Mouse (Mus musculus): Measurements from ENCODE around the gene Bglap2. TPM values are rescaled to one million over a fixed set of nuclear protein-coding genes. Genes with fewer than 3 reads are reported as not detected.
"Not testable (repeated sequence)": the region's sequence is repeated elsewhere in the genome, so short reads cannot be mapped to it uniquely, and the experiment has no call there.

Bglap2 gene
- polyA plus RNA-seq, 1 experiment from 2014 or later, result not detected

- H3K9ac ChIP-seq (replicated peaks; ENCODE audit: low read length); H3K27me3 ChIP-seq (ENCODE audit: insufficient read depth, low read length); H3K4me2 ChIP-seq (replicated peaks; ENCODE audit: low read depth, low read length); H3K36me3 ChIP-seq (ENCODE audit: insufficient read depth, low read length); ATAC-seq (ENCODE audit: low FRiP score, low TSS enrichment); H3K9me3 ChIP-seq (ENCODE audit: low read length); H3K27ac ChIP-seq (ENCODE audit: low read length); H3K4me3 ChIP-seq (ENCODE audit: low read length): not testable (repeated sequence)
- WGBS, result 76% methylated on average over 7 of the region's 7 CpGs
- peaks cover 10% of the 10 kb centered on the region; the same call in 1 of the 2 replicates for H3K4me1 ChIP-seq (ENCODE audit: insufficient read depth, low read length)
These were observed 10.0 kb downstream of the Bglap2 start for GRCm38 (mm10) chr3:88368511-88368910.

DNA sequence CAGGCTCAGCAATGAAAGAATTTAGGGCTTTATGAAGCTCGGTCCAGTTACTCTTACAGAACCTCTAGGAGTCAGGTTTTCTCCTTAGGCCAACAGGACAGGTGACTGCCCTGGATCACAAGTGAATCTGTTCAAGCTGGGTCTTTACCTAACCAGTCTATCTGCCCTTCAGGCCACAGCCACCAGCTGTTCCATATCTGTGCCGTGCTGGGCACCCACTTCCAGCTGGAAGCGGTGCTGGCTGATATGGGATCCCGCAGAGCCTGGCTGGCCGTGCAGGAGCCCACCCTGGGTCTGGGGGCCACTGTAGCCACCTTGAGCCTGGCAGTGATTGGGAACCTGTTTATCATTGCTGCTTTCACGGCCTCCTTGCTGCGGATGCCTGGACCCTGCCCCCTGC is 11.0 kb downstream of the Bglap2 start:
- H3K4me2 ChIP-seq (replicated peaks; ENCODE audit: low read depth, low read length); H3K27me3 ChIP-seq (ENCODE audit: insufficient read depth, low read length); H3K4me3 ChIP-seq (ENCODE audit: low read length); H3K36me3 ChIP-seq (ENCODE audit: insufficient read depth, low read length); H3K9ac ChIP-seq (replicated peaks; ENCODE audit: low read length); ATAC-seq (ENCODE audit: low FRiP score, low TSS enrichment); H3K9me3 ChIP-seq (ENCODE audit: low read length); H3K27ac ChIP-seq (ENCODE audit: low read length): not testable (repeated sequence)
- 45% methylated on average over 3 of the region's 7 CpGs for WGBS
- H3K4me1 ChIP-seq (ENCODE audit: insufficient read depth, low read length), result peaks cover 10% of the 10 kb centered on the region; the same call in 1 of the 2 replicates

DNA sequence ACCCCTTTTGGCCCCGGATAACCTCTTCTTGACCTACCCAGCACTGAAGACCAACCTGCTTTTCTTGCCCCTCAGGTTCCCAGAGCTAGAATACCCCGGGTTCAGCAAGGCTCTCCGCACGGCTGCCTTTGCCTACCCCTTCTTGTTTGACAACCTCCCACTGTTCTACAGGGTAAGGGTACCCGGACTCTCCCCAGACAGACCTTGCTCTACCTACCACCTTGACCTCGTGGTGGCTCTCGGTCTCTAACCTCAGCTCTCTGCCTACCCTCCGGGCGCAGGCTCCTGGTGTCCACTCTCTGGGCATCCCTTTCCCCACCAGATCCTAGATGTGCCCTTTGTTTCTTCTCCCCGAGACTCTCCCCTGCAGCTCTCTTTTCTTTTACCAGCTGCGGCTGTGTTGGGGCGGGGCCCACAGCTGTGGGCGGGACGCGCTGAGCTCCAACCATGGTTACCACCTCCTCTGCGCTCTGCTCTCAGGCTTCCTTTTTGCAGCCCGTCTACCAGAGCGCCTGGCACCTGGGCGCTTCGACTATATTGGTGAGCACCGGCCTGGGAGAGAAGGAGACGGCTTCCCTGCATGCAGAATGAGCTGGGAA is 11.6 kb downstream of the Bglap2 start:
- peak; percentile 81 for ATAC-seq (ENCODE audit: low FRiP score, low TSS enrichment)
- not testable (repeated sequence) for H3K27me3 ChIP-seq (ENCODE audit: insufficient read depth, low read length); H3K27ac ChIP-seq (ENCODE audit: low read length); H3K9me3 ChIP-seq (ENCODE audit: low read length); H3K36me3 ChIP-seq (ENCODE audit: insufficient read depth, low read length); H3K9ac ChIP-seq (replicated peaks; ENCODE audit: low read length)
- H3K4me3 ChIP-seq (ENCODE audit: low read length), result 0 out of 2 replicates have a peak overlapping the region, but pooled peaks have one; percentile 21
- WGBS, result 3% methylated on average over 16 of the region's 22 CpGs
- peaks cover 10% of the 10 kb centered on the region; the same call in 1 of the 2 replicates for H3K4me1 ChIP-seq (ENCODE audit: insufficient read depth, low read length)
- peak overlapping the region; percentile 44 for H3K4me2 ChIP-seq (replicated peaks; ENCODE audit: low read depth, low read length)

- H3K4me3 ChIP-seq (ENCODE audit: low read length), result no peak overlapping the region
- H3K27me3 ChIP-seq (ENCODE audit: insufficient read depth, low read length), result peaks cover 7% of the 10 kb centered on the region; the same call in 1 of the 2 replicates
- no peak overlapping the region for H3K27ac ChIP-seq (ENCODE audit: low read length)
- 42% methylated on average over 34 of the region's 34 CpGs for WGBS
- H3K4me1 ChIP-seq (ENCODE audit: insufficient read depth, low read length), result peaks cover 10% of the 10 kb centered on the region; the same call in 1 of the 2 replicates
- no peak overlapping the region for H3K9ac ChIP-seq (replicated peaks; ENCODE audit: low read length)
- ATAC-seq (ENCODE audit: low FRiP score, low TSS enrichment), result no peak
- no peak overlapping the region for H3K4me2 ChIP-seq (replicated peaks; ENCODE audit: low read depth, low read length)
- peaks cover 14% of the 10 kb centered on the region for H3K36me3 ChIP-seq (ENCODE audit: insufficient read depth, low read length)
- H3K9me3 ChIP-seq (ENCODE audit: low read length), result peaks cover 9% of the 10 kb centered on the region
These were observed 12.7 kb downstream of the Bglap2 start for GRCm38 (mm10) chr3:88365705-88366361.

DNA sequence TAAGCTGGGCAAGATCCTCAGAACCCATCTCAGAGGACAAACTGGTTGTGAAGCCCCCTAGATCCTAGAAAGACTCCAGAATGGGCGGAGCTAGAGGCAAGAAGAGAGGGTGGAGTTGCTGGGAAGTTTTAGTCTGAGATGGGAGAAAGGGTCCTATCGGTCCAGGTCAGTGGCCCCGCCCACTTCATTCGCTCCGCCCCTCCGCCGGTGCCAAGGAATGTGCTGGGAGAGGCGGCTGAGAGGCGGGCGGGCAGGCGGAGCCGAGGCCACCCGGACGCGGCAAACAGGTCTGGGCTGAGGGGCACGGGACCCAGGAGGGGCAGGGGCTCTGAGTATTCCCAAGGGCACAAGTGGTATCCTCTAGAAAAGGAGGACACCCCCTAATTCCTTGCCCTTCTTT is 14.2 kb downstream of the Bglap2 start, which contains the start of gene Paqr6:
Gene Paqr6, plus strand, starts transcription at position 248 of the 400 bp plus-strand sequence.
- no peaks in the 10 kb centered on the region for H3K9me3 ChIP-seq (ENCODE audit: low read length)
- peaks cover 10% of the 10 kb centered on the region; the same call in 1 of the 2 replicates for H3K4me1 ChIP-seq (ENCODE audit: insufficient read depth, low read length)
- peak within 1 kb of the TSS; percentile 42 for H3K4me2 ChIP-seq (replicated peaks; ENCODE audit: low read depth, low read length)
- H3K27me3 ChIP-seq (ENCODE audit: insufficient read depth, low read length), result peaks cover 7% of the 10 kb centered on the region; the same call in 1 of the 2 replicates
- peak within 1 kb of the TSS; percentile 22; the same call in 1 of the 2 replicates for H3K27ac ChIP-seq (ENCODE audit: low read length)
- 2% methylated on average over 16 of the region's 16 CpGs for WGBS
- H3K4me3 ChIP-seq (ENCODE audit: low read length), result peak within 1 kb of the TSS; percentile 30
- H3K36me3 ChIP-seq (ENCODE audit: insufficient read depth, low read length), result peaks cover 28% of the 10 kb centered on the region
- ATAC-seq (ENCODE audit: low FRiP score, low TSS enrichment), result peak; percentile 47
- H3K9ac ChIP-seq (replicated peaks; ENCODE audit: low read length), result peak within 1 kb of the TSS; percentile 23; the same call in 1 of the 2 replicates

- whole genome bisulfite sequencing, result 68% methylated on average over 4 of the region's 4 CpGs
- Histone ChIP-seq H3K27ac (ENCODE audit: low read length) (peak overlapping the region; percentile 22; the same call in 1 of the 2 replicates), H3K4me3 (ENCODE audit: low read length) (no peak overlapping the region), H3K27me3 (ENCODE audit: insufficient read depth, low read length) (peaks cover 7% of the 10 kb centered on the region; the same call in 1 of the 2 replicates), H3K9ac (replicated peaks; ENCODE audit: low read length) (no peak overlapping the region), H3K9me3 (ENCODE audit: low read length) (no peaks in the 10 kb centered on the region), H3K4me2 (replicated peaks; ENCODE audit: low read depth, low read length) (no peak overlapping the region), H3K4me1 (ENCODE audit: insufficient read depth, low read length) (peaks cover 10% of the 10 kb centered on the region; the same call in 1 of the 2 replicates), H3K36me3 (ENCODE audit: insufficient read depth, low read length) (peaks cover 35% of the 10 kb centered on the region)
- ATAC-seq (ENCODE audit: low FRiP score, low TSS enrichment), result peak; percentile 17; the same call in 1 of the 2 replicates
These were observed 14.8 kb downstream of the Bglap2 start for GRCm38 (mm10) chr3:88363700-88364099.

DNA sequence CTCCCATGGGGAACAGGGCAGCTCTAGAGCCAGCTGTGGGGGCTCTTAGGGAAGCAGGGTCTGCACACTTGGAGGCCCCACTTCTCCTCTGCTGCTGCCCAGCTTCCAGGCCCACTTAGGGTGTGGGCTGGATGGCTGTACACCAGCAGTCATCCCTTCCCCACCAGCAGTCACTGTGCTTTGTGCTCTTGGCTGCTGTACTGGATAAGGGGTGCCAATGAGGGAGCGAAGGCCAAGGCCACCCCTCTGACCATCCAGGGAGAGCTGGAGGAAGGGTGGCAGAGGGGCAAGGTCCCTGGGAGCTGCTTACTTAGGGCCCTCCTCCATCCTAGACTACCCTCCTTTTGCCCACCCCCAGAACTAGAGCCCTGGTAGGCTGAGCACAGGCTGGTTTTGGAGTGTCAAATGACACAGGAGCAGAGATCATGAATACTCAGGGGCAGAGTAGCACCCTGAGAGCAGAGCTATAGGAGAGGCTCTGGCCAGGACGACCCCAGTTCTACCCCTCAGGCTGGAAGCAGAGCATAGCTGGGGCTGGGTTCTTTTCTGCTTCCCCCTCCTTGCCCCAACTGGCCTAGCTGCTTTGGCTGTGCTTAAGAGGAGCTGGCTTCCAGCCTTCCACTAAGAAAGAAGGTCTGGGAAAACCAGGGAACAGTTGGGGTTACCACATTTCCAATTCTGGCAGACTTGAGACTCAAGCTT is 16.7 kb downstream of the Bglap2 start:
- no peak for ATAC-seq (ENCODE audit: low FRiP score, low TSS enrichment)
- 79% methylated on average over 2 of the region's 2 CpGs for WGBS
- H3K9ac ChIP-seq (replicated peaks; ENCODE audit: low read length), result no peak overlapping the region

DNA sequence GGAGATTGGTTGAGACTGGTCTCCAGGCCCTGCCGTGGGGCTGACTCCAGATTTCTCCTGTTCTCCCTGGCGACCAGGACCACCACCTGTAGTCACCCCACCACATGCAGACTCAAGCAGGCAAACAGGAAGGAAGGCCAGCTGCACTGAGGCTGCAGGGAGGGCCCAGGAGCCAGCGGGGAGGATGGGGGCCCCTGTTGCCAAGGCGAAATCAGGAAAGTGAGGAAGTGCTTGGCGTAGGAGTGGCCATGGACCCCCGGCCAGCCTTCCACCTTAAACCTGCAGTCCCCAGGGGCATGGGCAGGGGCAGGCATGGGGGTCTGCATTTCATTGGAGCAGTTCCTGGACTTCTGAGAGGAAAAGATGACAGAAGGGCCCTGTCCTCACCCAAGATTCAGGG is 17.4 kb downstream of the Bglap2 start:
- no peak for ATAC-seq (ENCODE audit: low FRiP score, low TSS enrichment)
- no peaks in the 10 kb centered on the region for H3K9me3 ChIP-seq (ENCODE audit: low read length)
- H3K27me3 ChIP-seq (ENCODE audit: insufficient read depth, low read length), result peaks cover 5% of the 10 kb centered on the region; the same call in 1 of the 2 replicates
- H3K4me1 ChIP-seq (ENCODE audit: insufficient read depth, low read length), result peaks cover 10% of the 10 kb centered on the region; the same call in 1 of the 2 replicates
- WGBS, result 62% methylated on average over 6 of the region's 6 CpGs
- no peak overlapping the region for H3K4me3 ChIP-seq (ENCODE audit: low read length)
- H3K27ac ChIP-seq (ENCODE audit: low read length), result no peak overlapping the region
- peaks cover 59% of the 10 kb centered on the region for H3K36me3 ChIP-seq (ENCODE audit: insufficient read depth, low read length)
- no peak overlapping the region for H3K4me2 ChIP-seq (replicated peaks; ENCODE audit: low read depth, low read length)
- H3K9ac ChIP-seq (replicated peaks; ENCODE audit: low read length), result no peak overlapping the region

More for the DNA sequence above, 16.7 kb downstream of the Bglap2 start:
- Histone ChIP-seq H3K4me1 (ENCODE audit: insufficient read depth, low read length) (peaks cover 10% of the 10 kb centered on the region; the same call in 1 of the 2 replicates), H3K36me3 (ENCODE audit: insufficient read depth, low read length) (peaks cover 52% of the 10 kb centered on the region), H3K27me3 (ENCODE audit: insufficient read depth, low read length) (peaks cover 7% of the 10 kb centered on the region; the same call in 1 of the 2 replicates), H3K4me2 (replicated peaks; ENCODE audit: low read depth, low read length) (no peak overlapping the region), H3K9me3 (ENCODE audit: low read length) (no peaks in the 10 kb centered on the region), H3K27ac (ENCODE audit: low read length) (no peak overlapping the region), H3K4me3 (ENCODE audit: low read length) (no peak overlapping the region)

DNA sequence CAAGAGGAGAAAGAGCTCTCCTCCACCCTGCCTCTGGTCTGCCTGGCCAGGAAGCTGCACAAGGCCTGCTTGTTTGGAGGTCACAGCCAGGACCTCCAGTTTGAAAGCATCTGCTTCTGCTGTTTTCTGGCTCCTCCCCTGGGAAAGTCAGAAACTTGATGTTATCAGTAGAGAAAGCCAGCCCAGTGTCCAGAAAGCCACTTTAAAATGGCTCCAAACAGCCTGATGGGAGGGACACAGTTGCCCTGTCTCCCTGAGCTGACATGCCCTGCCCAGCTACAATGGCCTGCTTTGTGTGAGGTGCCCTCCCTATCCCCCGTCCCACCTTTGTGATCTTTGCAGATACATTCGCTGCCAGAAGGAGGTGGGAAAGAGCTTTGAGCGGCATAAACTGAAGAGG is 18.5 kb downstream of the Bglap2 start:
- Histone ChIP-seq H3K27ac (ENCODE audit: low read length) (no peak overlapping the region), H3K4me1 (ENCODE audit: insufficient read depth, low read length) (peaks cover 10% of the 10 kb centered on the region; the same call in 1 of the 2 replicates), H3K36me3 (ENCODE audit: insufficient read depth, low read length) (peaks cover 70% of the 10 kb centered on the region), H3K9me3 (ENCODE audit: low read length) (no peaks in the 10 kb centered on the region), H3K4me3 (ENCODE audit: low read length) (no peak overlapping the region), H3K9ac (replicated peaks; ENCODE audit: low read length) (no peak overlapping the region), H3K4me2 (replicated peaks; ENCODE audit: low read depth, low read length) (no peak overlapping the region), H3K27me3 (ENCODE audit: insufficient read depth, low read length) (no peaks in the 10 kb centered on the region)
- WGBS, result 78% methylated on average over 3 of the region's 3 CpGs
- ATAC-seq (ENCODE audit: low FRiP score, low TSS enrichment), result no peak
